Mouse (Mus musculus) C2C12 (cell line): ENCODE data around the gene Klrg1. TPM values are rescaled to one million over a fixed set of nuclear protein-coding genes. Genes with fewer than 3 reads are reported as not detected.

Experiments used
- H3K27me3 ChIP-seq: one replicate; pipeline ENCODE4 v1.6.1; 2011; ENCODE audit not compliant: control insufficient read depth, insufficient read depth, insufficient read length
- H3K36me3 ChIP-seq: one replicate; pipeline ENCODE4 v1.6.1; 2011; ENCODE audit not compliant: control insufficient read depth, insufficient read depth
- H3K4me3 ChIP-seq: one replicate; pipeline ENCODE4 v1.5.1; 2011; ENCODE audit warnings: mild to moderate bottlenecking, control low read depth; ENCODE audit not compliant: poor library complexity, insufficient read depth, severe bottlenecking
- H3K79me2 ChIP-seq: one replicate; pipeline ENCODE4 v1.6.1; 2011; ENCODE audit not compliant: control insufficient read depth, insufficient read depth
- H3K79me3 ChIP-seq: one replicate; pipeline ENCODE4 v1.6.1; 2011; ENCODE audit warnings: low read depth, control low read depth
- H3ac ChIP-seq: one replicate; pipeline ENCODE3; 2011; ENCODE audit warnings: low read depth; ENCODE audit not compliant: control insufficient read depth, insufficient read length
- CEBPB ChIP-seq: IDR thresholded peaks from one replicate; pipeline ENCODE4 v1.6.1; 2011; ENCODE audit warnings: low read depth, mild to moderate bottlenecking, control low read depth, moderate library complexity
- CTCF ChIP-seq: IDR thresholded peaks from one replicate; pipeline ENCODE4 v1.5.1; 2011; ENCODE audit not compliant: control insufficient read depth, insufficient read depth, insufficient read length
- FOSL1 ChIP-seq: IDR thresholded peaks from one replicate; pipeline ENCODE4 v1.8.0; 2011; ENCODE audit warnings: mild to moderate bottlenecking, low read length; ENCODE audit not compliant: poor library complexity, insufficient read depth, severe bottlenecking
- MAX ChIP-seq: IDR thresholded peaks from one replicate; pipeline ENCODE4 v1.6.1; 2011; ENCODE audit warnings: mild to moderate bottlenecking, control low read depth
- MYOD1 ChIP-seq: IDR thresholded peaks from one replicate; pipeline ENCODE4 v1.6.1; 2011; ENCODE audit warnings: low read depth; ENCODE audit not compliant: control insufficient read depth, insufficient read length
- MYOG ChIP-seq: IDR thresholded peaks from one replicate; pipeline ENCODE4 v1.6.1; 2011; ENCODE audit not compliant: control insufficient read depth, insufficient read length; ENCODE audit errors: extremely low read depth
- USF1 ChIP-seq: IDR thresholded peaks from one replicate; pipeline ENCODE4 v1.6.1; 2011; ENCODE audit warnings: low read depth, mild to moderate bottlenecking, control low read depth, moderate library complexity
- polyA plus RNA-seq: library from polyadenylated mRNA; unstranded; fragments of >200 nt; fragmentation: generic; extraction: Trizol; gene quantifications from one replicate; pipeline ENCODE4 v1.2.1, GENCODE M21; 2012; ENCODE audit warnings: missing spikeins

Klrg1 gene
- polyA plus RNA-seq, 1 experiment, result not detected

GRCm38 (mm10) chr6:122290253-122290652 lies 7.6 kb upstream of the Klrg1 start:
- H3K79me3 ChIP-seq, result no peaks in the 10 kb centered on the region
- H3K27me3 ChIP-seq, result no peaks in the 10 kb centered on the region
- no peak overlapping the region for H3ac ChIP-seq
- no peak overlapping the region for H3K4me3 ChIP-seq
- H3K36me3 ChIP-seq, result no peaks in the 10 kb centered on the region
- no peak for TF ChIP-seq CTCF
- TF ChIP-seq MAX, result no peak
- no peak for TF ChIP-seq CEBPB
- TF ChIP-seq USF1, result no peak
- no peak for TF ChIP-seq MYOG
- TF ChIP-seq MYOD1, result no peak
- no peak for TF ChIP-seq FOSL1
- H3K79me2 ChIP-seq, result no peaks in the 10 kb centered on the region

GRCm38 (mm10) chr6:122289313-122289712 lies 6.6 kb upstream of the Klrg1 start:
- no peaks in the 10 kb centered on the region for H3K79me3 ChIP-seq
- no peak for TF ChIP-seq MYOD1
- no peak for TF ChIP-seq CTCF
- no peak for TF ChIP-seq MYOG
- no peak for TF ChIP-seq MAX
- TF ChIP-seq CEBPB, result no peak
- TF ChIP-seq FOSL1, result no peak
- no peak for TF ChIP-seq USF1

GRCm38 (mm10) chr6:122288263-122288662 lies 5.6 kb upstream of the Klrg1 start:
- Histone ChIP-seq H3K27me3 (no peaks in the 10 kb centered on the region), H3ac (no peak overlapping the region), H3K36me3 (no peaks in the 10 kb centered on the region), H3K79me3 (no peaks in the 10 kb centered on the region), H3K4me3 (no peak overlapping the region), H3K79me2 (no peaks in the 10 kb centered on the region)
- no peak for TF ChIP-seq CTCF
- TF ChIP-seq USF1, result no peak
- no peak for TF ChIP-seq MAX
- TF ChIP-seq CEBPB, result no peak
- TF ChIP-seq FOSL1, result no peak
- no peak for TF ChIP-seq MYOG
- TF ChIP-seq MYOD1, result no peak

More at GRCm38 (mm10) chr6:122289313-122289712, 6.6 kb upstream of the Klrg1 start:
- Histone ChIP-seq H3K79me2 (no peaks in the 10 kb centered on the region), H3ac (no peak overlapping the region), H3K4me3 (no peak overlapping the region), H3K36me3 (no peaks in the 10 kb centered on the region), H3K27me3 (no peaks in the 10 kb centered on the region)

- TF ChIP-seq FOSL1 (no peak), USF1 (no peak), CTCF (no peak), MAX (no peak), CEBPB (no peak), MYOD1 (no peak), MYOG (no peak)
- H3K79me2 ChIP-seq, result no peaks in the 10 kb centered on the region
- no peaks in the 10 kb centered on the region for H3K79me3 ChIP-seq
- H3ac ChIP-seq, result no peak overlapping the region
- H3K27me3 ChIP-seq, result no peaks in the 10 kb centered on the region
- no peak overlapping the region for H3K4me3 ChIP-seq
- H3K36me3 ChIP-seq, result no peaks in the 10 kb centered on the region
Observed at GRCm38 (mm10) chr6:122284823-122285222, 2.1 kb upstream of the Klrg1 start.

GRCm38 (mm10) chr6:122284304-122284703 lies 1.6 kb upstream of the Klrg1 start:
- TF ChIP-seq MAX (no peak), CEBPB (no peak), MYOG (no peak), FOSL1 (no peak), USF1 (no peak), MYOD1 (no peak), CTCF (no peak)
- Histone ChIP-seq H3ac (no peak overlapping the region), H3K4me3 (no peak overlapping the region), H3K79me3 (no peaks in the 10 kb centered on the region), H3K36me3 (no peaks in the 10 kb centered on the region), H3K79me2 (no peaks in the 10 kb centered on the region), H3K27me3 (no peaks in the 10 kb centered on the region)

- H3K79me2 ChIP-seq, result no peaks in the 10 kb centered on the region
- no peaks in the 10 kb centered on the region for H3K36me3 ChIP-seq
- H3ac ChIP-seq, result no peak overlapping the region
- H3K79me3 ChIP-seq, result no peaks in the 10 kb centered on the region
- H3K4me3 ChIP-seq, result no peak overlapping the region
- H3K27me3 ChIP-seq, result no peaks in the 10 kb centered on the region
- TF ChIP-seq MYOD1 (no peak), FOSL1 (no peak), CTCF (no peak), USF1 (no peak), MYOG (no peak), MAX (no peak)
Observed at GRCm38 (mm10) chr6:122283429-122283828, 747 bp upstream of the Klrg1 start.
